Mouse (Mus musculus) lung, adult 2 months (tissue): ENCODE measurements around the gene Ramp3.

ENCODE experiments used
- CTCF ChIP-seq: fragments of 200-500 bp; IDR thresholded peaks from 2 replicates; pipeline ENCODE4 v1.5.1; 2011; ENCODE audit warnings: mild to moderate bottlenecking, low read length, control low read depth; ENCODE audit not compliant: insufficient read depth
- POLR2A ChIP-seq: fragments of 200-500 bp; IDR thresholded peaks from 2 replicates; pipeline ENCODE4 v1.6.1; 2011; ENCODE audit warnings: low read depth, mild to moderate bottlenecking, control low read depth, low read length, borderline replicate concordance; ENCODE audit errors: extremely low read depth

DNA sequence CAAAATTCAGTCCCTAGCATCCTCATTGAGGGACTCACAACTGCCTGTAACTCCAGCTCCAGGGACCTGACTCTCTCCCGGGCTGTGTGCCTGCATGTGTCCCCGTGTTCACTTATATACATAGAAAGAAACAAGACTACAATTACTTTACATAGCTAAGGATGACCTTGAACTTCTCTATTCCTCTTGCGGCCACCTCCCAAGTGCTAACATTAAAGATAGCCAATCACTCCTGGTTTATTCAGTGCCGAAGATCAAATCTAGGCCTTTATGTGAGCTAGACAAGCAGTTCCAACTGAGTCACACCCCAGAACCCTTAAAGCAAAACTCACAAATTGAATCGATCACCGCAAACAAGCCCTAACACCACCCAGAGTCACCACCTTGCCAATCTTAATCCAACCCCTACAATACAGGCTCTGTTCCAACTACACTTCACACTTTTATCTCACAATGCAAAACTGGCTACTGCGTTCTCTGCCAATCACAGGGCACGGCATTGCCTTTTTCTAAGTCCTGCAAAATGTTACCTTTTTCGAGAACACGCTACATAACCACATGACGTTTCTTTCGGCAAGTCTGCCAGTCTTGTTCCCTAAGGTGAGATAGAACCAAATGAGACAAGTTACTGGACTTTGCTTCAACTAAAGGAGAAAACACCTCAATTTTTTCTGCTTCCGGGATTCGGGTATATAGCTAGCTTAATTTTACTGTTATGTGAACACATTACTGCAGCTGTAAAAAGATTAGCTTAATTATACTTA is 33.5 kb upstream of the Ramp3 start:
- TF ChIP-seq POLR2A (no peak), CTCF (no peak)
